In the genomic region with DNA sequence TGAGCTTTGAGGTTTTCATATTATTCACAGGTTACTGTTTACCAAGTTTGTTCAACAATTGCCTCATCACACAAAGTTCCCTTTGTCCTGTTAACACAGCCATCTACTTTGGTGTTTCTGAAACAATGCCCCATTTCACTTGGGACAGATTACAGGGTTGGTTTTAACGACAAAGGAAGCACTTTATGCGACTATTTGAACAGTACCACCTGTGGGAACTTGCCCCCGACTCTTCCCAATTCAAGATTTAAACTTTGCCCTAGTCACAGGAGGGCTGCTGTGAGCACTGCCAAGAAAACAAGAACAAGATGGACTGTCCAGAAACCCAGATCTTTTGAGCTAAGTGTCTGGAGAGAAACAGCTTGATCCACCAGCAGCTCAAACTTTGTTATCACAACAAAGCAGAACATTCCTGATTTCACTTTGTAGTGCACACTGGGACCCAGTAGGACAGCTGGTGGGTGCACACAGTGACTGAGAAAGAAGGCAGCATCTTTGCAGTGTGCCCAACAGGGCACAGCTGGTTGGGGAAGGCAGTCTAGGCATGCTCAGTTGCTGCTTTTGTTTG, we compare ENCODE assay signal across 12 mouse cellular contexts.
DNase-seq lines count a peak whose midpoint lies in the region; ATAC-seq and TF ChIP-seq lines count a peak whose summit lies in the region.
"Had no signal": no experiment of that assay in that cellular context is flagged by ENCODE, and none has a peak within 500 bp of the region (broad histone marks: within the 10 kb centered on the region; RNA-seq: fewer than 3 reads in every experiment).

No protein-coding gene starts in this region.

- no peak overlapping the region for H3K9ac ChIP-seq in lung, embryonic 16.5 days (ENCODE audit: low read length)
- H3K9ac ChIP-seq: forebrain, embryonic 12.5 days; hindbrain, embryonic 15.5 days had no signal

- no peak overlapping the region; the same call in 1 of the 2 replicates for H3K27ac ChIP-seq in kidney, adult 2 months (ENCODE audit: insufficient read depth, low read depth, low read length)
- no peak overlapping the region for H3K27ac ChIP-seq in lung, embryonic 16.5 days (ENCODE audit: low read length)
- H3K27ac ChIP-seq: forebrain, embryonic 12.5 days; hindbrain, embryonic 15.5 days had no signal

- no peaks in the 10 kb centered on the region for H3K36me3 ChIP-seq in kidney, adult 2 months (ENCODE audit: control insufficient read depth, insufficient read depth, low read length)
- H3K36me3 ChIP-seq in lung, embryonic 16.5 days (ENCODE audit: control insufficient read depth, insufficient read depth, low read length), result no peaks in the 10 kb centered on the region
- H3K36me3 ChIP-seq: forebrain, embryonic 12.5 days; G1E; hindbrain, embryonic 15.5 days had no signal

- no peak for TF ChIP-seq CTCF in kidney, adult 2 months (conservative IDR thresholded peaks at IDR 0.05; ENCODE audit: insufficient read depth, insufficient read length, low read depth, low read length)

- H3K4me3 ChIP-seq in kidney, adult 2 months (ENCODE audit: insufficient read depth, low read depth, low read length), result no peak overlapping the region
- no peak overlapping the region for H3K4me3 ChIP-seq in lung, embryonic 16.5 days (ENCODE audit: low read length)
- H3K4me3 ChIP-seq: forebrain, embryonic 12.5 days; hindbrain, embryonic 15.5 days had no signal

- ATAC-seq in lung, embryonic 16.5 days (ENCODE audit: low read depth), result 0 out of 2 replicates have a peak, but pooled peaks have one; percentile 31

- H3K27me3 ChIP-seq in kidney, adult 2 months (replicated peaks; ENCODE audit: control insufficient read depth, insufficient read depth, low read length), result no peaks in the 10 kb centered on the region
- H3K27me3 ChIP-seq in lung, embryonic 16.5 days (ENCODE audit: control insufficient read depth, insufficient read depth, low read depth, low read length), result no peaks in the 10 kb centered on the region
- H3K27me3 ChIP-seq: hindbrain, embryonic 15.5 days had no signal

- H3K9me3 ChIP-seq in lung, embryonic 16.5 days (ENCODE audit: control insufficient read depth, low read length), result no peaks in the 10 kb centered on the region
- H3K9me3 ChIP-seq: forebrain, embryonic 12.5 days; G1E; hindbrain, embryonic 15.5 days had no signal

- peak; percentile 34 for DNase-seq in kidney, adult 2 months
- no peak for DNase-seq in kidney, postnatal 4 days
- DNase-seq in ES-CJ7 (ENCODE audit: low read depth, low spot score) (peak; percentile 12), ZHBTc4 (ENCODE audit: low read depth, low spot score) (peak; percentile 54)
- DNase-seq in left cerebral cortex, adult 8-10 months (ENCODE audit: low spot score in 2 of 2), result no peak
- DNase-seq in urinary bladder, postnatal 4 days (ENCODE audit: low spot score in 2 of 2), result no peak
- DNase-seq: left cerebral cortex, postnatal 4 days; retina, postnatal 1 day had no signal

- peaks cover 3% of the 10 kb centered on the region; the same call in 1 of the 2 replicates for H3K4me1 ChIP-seq in kidney, adult 2 months (ENCODE audit: control insufficient read depth, insufficient read depth, low read length)
- peaks cover 10% of the 10 kb centered on the region for H3K4me1 ChIP-seq in lung, embryonic 16.5 days (replicated peaks; ENCODE audit: control insufficient read depth, insufficient read depth, low read length)

- no peak overlapping the region for H3K4me2 ChIP-seq in lung, embryonic 16.5 days (ENCODE audit: low read depth, low read length)
- H3K4me2 ChIP-seq: forebrain, embryonic 12.5 days; hindbrain, embryonic 15.5 days had no signal

- no peak for TF ChIP-seq POLR2A in kidney, adult 2 months (IDR thresholded peaks at IDR 0.05; ENCODE audit: low read depth, low read length)

- 11% methylated on average over 3 of the region's 3 CpGs for WGBS in kidney, adult 2 months
- 16% methylated on average over 3 of the region's 3 CpGs for WGBS in lung, embryonic 16.5 days

Comparison
In these comparisons a context has a peak if more than half of its experiments do, and no peak if none do; other contexts are left out.
1. DNase-seq: peak in kidney, adult 2 months (single experiment), ES-CJ7 (single experiment) and ZHBTc4 (single experiment); none in kidney, postnatal 4 days (0 of 2), left cerebral cortex, adult 8-10 months (0 of 2) and urinary bladder, postnatal 4 days (0 of 2).